Mouse (Mus musculus) cerebral cortex, adult 2 months (tissue): ENCODE results near the gene Lrrc25.

ENCODE experiments used
- WGBS: fragments of 180-500 bp; shearing (Covaris S2); methylation state at CpG from one replicate; pipeline ENCODE4 v1.1.7; 2018; 5-methylcytosine and 5-hydroxymethylcytosine counted together

Gene Lrrc25

DNA sequence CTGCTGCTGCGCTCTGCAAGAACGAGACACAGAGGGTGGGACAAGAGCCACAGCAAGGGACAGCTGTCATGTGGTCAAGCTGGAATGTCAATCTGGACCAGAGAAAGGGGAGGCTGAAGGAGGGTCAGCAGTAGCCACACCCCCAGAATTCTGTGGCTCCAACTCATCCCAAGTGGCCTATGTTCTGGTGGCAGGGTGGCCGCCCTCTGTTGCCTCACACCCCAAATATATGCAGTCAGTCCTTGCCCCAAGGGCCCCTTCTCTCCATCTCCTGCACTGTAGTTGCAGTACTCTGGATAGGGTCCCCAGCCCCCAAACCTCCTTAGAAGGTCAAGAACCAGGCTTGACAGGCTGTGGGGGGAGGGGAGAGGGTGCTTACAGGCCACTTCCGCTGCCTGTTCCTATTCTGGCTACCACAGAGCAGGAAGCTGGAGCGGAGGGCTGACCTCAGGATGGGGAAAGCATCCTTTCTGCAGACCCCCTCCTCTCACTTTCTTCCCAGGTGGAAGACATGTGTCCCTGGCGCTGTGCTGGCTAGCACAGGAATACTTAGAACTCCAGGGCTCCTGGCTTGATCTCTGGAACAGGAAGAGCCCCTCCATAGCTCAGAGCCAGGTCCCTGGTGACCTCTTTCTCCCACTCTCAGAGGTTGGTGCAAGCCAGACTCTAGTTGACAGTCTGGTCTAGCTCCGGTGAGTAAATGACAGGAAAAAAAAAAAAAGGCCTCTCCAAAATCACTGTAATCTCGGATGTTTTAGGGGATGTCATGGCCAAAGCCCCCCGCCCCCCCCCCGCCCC, 15.3 kb upstream of the Lrrc25 start:
- WGBS: 39% methylated on average over 10 of the region's 10 CpGs

DNA sequence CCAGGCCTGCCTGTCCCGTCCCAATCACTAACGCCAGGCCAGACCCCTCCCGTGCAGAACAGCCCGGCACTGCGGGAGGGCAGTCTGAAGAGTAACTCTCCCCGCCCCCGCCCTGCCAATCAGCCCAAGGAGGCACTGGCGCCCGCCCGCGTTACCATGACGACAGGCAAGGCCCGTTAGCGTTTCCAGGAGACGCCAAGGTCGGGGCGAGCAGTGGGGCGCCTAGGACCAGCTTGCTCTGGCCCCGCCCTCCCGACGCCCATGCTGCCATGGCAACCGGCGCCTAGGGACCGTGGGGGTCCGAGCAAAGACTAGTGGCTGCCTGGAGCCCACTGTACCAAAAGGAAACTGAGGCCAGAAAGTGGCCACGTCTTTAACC, 14.7 kb upstream of the Lrrc25 start:
- 3% methylated on average over 26 of the region's 26 CpGs for WGBS

DNA sequence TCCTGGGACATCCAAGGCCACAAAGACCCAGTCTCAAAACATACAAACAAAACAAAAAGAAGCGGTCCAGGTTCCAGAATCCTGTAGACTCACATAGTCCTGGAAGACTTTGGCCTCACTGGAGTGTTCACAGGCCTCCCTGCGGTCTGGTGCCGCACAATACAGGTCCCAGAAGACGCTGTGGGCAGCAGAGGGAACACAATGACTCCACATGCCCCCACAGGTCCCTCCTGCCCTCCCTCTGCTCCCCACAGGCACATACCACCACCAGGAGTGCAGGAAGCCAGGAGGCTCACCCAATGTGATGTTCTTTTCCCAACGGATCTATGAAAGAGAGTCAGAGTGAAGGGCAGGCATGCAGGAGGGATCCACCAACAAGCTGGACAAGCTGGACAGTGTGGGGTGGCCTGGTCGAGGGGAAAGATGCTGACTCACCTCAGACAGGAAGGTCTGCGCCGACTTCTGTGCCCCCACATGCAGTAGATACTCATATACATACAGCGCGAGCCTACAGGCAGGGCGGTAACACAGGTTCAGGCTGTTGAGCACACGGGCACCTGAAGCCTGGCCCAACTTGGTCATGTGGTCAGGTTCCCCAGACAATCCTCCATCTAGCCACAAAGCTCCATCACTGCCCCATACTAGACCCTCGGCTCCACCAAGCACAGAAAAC, 13.7 kb upstream of the Lrrc25 start:
- 93% methylated on average over 13 of the region's 13 CpGs for WGBS

DNA sequence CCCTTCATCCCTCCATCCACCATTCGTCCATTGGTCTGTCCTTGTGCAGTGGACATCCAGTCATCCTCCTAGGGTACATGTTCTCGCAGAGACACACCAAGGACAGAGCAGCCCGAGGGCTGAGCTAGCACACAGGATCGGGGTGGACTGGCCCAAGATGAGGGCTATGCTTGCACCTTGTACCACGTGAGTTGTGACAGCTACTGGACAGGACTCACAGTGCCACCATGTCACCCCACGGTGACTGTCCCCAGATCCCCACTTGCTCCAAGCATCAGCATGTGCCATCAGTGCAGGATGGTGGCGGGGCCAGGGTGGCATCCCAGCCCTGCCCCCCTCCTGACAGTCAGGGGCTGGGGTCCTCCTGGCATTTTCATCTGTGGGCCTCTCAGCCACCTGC, 11.4 kb upstream of the Lrrc25 start:
- WGBS: 89% methylated on average over 7 of the region's 7 CpGs

DNA sequence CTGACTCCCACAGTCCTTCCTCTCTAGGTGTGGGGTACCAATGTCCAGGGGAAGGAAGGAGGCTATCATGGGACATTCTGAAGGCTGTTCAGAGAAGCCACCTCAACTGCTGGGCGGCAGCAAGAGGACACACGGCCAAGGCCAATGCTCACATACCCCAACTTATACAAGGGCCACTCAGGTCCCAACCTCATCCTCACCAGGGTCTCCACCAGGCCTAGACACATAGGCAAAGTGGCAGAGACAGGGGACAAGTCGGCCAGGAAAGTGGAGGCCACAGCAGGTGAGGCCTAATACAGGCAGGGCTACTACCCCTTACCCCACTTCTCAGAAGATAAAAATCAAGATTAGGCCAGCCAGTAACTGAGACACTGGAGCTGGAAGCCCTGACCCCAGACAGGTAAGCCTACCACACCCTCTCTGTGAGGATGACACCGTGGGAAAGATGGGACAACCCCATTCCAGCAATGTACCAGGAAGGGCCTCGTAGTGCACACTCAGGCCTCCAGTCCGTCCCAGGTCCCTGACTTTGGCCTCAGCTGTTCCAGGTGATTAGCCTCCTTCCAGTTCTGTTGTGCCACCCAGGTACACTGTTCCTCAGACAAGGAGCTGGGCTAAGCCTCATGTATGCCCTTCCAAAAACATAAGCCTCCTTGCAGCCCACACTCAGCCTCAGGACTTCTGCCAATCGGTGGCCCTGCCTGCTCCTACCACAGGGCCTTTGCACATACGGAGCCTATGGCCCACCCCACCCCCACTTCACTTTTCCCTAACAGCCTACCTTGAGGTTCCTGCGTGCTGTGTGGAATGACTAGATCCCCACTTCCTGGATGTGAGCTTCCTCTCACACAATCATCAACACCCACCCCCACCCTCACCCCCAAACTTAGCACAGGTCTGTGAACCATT, 9.8 kb upstream of the Lrrc25 start:
- WGBS: 80% methylated on average over 9 of the region's 9 CpGs

DNA sequence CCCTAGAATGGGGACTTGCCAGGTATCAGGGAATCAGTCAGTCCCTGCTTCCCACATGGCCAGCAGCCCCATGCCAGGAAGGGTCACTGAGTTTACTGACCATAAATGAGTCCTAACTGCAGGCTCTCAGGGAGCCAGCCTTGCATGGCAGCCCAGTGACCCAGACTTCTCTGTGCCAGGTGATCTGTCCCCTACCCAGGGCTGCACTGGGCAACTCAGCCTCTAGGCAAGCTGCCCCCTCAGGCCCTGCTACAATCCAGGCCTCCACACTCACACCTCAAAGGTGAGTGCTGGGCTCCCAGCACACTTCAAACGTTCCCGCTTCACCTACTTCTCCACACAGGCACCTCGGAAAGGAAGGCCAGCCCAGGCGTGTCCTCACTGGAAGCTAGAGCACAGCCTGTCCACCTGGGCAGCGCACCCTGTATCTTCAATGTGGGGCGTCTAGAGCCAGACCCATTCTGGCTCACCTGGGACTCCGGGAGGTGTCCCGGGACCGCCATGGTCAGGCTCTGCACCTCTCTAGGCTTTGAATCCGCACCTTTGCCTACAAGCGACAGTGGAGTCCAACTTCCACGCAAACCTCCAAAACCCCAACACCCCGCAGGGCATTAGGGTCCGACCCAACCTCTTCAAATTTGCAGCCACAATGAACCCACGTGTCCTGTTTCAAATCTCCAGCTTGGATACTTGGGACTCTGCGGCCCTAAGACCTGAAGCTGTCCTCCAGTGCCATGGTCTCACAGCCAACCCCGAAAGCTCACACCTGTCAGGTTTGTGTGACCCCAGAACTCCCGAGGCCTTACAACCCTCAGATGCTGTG, 9.0 kb upstream of the Lrrc25 start:
- WGBS: 62% methylated on average over 18 of the region's 18 CpGs

DNA sequence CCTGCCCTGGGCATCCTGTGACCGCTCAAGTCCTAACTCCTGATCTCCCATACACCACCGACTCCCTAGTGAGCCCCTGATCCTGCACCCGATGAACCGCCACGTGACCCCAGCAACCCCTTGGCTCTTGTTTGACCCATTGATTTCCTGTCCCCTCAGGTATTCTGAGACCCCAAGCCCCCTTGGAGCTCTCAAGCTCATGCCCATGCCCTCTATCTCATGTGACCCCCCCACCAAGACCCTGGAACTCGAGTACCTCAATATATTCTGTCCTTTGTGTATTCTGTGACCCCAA, 8.4 kb upstream of the Lrrc25 start:
- 9% methylated on average over 6 of the region's 6 CpGs for WGBS

DNA sequence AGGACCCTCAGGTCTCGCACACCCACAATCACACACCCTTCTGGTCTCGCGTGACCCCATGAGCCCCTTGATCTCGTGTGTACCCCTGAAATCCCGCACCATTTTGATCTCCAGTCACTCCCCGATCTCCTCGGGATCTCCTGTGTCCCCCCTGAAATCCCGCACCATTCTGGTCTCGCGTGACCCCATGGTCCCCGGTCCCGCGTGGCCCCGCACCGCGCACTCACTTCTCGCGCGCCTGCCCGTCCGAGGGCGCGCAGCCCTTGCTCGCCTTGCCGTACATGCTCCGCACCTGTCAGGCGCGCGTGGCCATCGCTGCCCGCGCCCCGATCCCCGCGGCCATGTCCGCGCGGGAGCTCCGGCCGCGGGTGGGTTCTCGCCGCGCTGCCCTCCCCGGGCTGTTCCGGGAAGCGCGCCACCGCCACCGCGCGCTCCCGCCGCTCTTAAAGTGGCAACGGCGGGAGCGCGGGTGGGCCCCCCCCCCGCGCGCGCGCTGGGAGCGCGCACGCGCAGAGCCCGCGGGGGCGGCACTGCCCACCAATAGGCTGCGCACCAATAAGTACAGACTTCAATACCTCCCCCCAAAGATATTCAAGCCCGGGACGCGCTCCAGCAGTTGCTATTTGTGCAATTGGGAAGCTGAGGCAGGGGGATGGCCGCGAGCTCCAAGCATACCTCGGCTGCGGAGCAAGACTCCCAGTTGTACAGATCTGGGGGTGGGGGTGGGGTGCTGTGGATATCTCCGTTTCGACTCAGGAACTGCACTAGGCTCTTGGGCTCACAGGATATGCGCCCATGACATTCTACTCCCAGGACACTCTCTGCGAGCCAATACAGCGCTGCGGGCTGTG, 7.8 kb upstream of the Lrrc25 start:
- under 1% methylated on average over 84 of the region's 84 CpGs for WGBS

DNA sequence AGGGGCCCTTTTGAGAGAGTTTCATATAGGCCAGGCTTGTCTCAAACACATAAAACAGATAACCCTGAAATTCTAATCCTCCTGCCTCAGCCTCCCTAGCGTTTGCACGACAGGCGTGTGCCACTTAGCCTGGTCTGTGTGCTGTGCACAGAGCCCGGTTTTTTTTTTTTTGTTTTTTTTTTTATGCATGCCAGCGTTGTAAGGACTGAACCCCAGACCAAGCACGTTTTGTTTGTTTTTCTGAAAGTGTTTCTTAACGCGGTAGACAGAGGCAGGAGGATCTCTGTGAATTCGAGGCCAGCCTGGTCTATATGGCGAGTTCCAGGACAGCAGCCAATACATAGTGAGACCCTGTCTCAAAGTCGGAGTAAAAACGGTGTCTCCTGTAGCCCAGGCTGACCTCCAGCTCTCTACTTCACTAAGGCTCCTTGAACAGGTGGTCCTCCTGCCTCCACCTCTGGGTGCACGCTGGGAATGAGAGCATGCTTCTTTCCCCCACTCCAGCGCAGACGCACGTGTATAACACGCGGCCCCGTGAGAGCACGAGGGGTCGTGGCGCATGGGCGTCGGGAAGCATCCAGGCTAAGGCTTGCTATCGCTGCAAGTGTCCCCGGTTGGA, 7.1 kb upstream of the Lrrc25 start, which contains the start of gene Ssbp4:
TSS of gene Ssbp4 (minus strand) at position 124 of the 619 bp plus-strand sequence.
- 5% methylated on average over 26 of the region's 26 CpGs for WGBS

DNA sequence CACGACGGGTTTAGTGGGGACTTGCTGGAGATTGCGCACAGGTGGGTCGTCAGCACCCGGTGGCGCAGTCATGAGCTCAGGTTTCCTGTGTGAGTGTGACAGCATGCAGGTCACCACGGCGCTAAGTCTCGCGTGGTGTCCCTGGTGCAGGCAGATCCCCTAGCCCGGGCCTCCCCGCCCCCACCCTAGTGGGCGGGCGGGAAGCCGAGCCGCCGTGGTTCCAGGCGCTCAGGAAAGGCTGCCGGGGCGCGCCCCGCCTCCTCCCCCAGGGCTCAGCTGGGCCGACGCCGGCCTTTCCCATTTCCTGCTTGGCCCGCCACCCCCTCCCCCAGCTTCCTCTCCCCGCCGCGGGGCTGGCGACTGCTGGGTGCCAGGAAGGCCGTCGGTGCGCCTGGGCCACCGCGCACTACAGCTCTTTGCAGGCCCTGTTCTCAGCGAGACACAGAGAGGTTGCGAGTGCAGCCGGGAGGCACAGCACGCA, 6.5 kb upstream of the Lrrc25 start:
- under 1% methylated on average over 39 of the region's 39 CpGs for WGBS

DNA sequence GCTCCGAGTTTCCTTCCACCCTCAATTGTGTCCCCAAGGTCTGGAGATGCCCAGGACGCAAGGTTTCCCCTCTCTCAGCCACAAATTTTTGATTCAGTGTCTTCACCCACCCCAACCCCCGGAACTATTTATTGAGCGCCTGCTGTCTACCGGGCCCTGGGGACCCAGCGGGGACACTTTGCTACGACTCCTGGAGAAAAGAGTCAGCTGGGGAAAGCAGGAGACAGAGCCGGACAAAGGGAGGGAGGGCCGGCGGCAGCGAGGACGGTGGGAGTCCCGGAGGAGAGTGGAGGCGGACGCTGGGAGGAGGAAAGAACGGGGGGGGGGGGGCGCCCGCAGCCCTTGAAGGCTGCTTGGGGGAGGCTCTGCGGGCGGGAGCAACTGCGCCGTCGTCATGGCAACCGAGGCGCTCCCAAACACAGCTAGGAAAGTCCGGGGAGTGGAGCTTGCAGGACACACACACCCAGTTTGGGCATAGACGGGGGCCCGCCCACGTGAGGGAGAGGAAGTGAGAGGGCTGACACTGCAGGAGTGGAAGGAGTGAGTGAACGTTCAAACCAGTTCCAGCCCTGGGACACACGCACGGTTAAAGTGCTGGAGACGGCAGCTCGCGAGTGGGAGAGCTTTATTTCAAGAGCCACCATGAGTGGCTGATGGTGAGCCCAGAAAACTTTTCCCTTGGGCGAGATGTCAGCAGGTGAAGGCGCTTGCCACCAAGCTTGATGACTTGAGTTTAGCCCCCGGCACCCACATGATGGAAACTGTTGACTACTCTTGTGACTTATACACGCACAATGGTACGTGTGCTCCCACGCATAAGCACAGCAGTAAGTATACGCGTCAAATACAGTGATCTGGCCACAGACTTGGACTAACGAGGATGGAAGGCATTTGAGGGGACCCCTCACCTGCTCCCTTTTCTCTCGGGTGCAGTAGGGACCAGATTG, 5.8 kb upstream of the Lrrc25 start:
- WGBS: under 1% methylated on average over 43 of the region's 45 CpGs

DNA sequence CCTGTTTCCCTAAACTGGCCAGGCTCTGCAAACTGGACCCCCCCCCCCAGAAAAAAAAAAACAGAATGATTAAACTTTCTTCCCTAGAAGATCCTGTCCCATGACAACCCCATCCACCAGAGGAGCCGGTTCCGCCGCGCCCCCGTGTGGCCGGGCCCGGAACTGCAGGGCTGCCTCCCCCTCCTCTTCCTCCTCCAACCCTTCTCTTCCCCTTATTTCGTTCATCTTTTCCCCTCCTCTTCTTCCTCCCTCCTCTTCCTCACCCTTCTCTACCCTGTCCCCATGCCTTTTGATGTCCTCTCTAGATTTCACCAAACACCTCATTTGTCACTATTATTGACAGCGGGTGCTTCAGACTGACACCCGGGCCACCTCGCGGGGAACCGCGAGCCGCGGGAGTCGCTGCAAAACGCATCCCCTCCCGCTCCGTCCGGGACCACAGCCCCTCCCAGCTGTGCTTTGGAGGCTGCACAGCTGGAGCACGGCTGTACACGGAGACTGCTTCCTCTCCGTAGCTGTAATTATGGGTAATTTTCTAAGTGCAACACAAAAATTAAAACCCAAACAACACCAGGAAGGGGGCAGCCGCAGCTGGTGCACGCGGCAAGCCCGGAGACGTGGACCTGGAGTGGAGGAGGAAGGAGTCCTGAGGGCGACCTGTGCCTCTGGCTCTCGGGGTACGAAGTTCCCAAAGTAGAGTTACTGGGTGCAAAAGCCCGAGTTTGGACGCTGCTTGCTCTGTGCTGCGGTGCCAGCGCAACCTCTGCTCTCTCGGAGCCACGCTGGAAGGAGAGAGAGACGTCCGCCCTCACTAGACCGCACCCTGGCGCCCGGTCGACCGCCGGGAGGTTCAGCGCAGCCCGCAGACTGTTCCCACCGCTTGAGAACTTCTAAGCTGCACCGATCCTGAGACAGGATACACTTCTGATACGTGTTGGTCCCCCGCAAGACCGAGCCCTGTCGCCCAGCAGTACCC, 4.9 kb upstream of the Lrrc25 start:
- under 1% methylated on average over 54 of the region's 54 CpGs for WGBS

DNA sequence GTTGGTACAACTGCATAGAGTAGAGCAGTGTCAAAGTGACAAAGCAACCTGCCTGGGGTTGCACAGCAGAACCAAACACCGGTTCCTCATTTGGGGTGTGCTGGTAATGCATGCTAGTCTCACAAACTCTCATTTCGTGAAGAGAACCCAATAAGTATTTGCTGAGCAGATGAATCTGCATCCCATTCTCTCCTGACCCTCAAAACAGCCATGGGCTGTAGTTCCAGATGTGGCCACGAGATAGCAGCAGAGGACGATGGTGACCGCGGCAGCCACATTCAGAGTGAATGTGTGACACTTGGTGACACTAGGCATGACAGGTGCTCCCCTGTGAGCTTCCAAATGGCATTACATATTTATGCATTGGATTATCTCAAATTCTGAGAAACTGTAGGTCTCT, 4.1 kb upstream of the Lrrc25 start:
- WGBS: 0% methylated on average over 6 of the region's 6 CpGs

DNA sequence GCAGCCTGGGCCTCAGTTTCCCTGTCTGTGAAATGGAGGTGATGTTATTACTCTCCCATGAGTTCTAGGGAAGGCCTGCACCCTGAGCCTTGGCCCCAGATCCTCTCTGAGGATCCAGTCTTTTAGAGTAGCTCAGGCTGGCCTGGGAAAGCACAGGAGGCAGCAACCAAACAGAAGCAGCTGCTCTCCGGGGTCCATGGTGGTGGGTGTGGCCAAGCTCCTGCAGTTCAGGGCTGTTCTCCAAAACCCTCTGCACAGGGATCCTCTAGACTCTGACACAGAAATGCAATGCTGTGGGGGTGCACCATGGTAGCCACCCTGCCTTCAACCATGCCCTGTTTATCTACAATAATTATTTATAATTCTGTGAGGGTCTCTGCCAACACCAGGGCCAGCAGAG, 2.2 kb upstream of the Lrrc25 start:
- 25% methylated on average over 1 of the region's 1 CpGs for WGBS

DNA sequence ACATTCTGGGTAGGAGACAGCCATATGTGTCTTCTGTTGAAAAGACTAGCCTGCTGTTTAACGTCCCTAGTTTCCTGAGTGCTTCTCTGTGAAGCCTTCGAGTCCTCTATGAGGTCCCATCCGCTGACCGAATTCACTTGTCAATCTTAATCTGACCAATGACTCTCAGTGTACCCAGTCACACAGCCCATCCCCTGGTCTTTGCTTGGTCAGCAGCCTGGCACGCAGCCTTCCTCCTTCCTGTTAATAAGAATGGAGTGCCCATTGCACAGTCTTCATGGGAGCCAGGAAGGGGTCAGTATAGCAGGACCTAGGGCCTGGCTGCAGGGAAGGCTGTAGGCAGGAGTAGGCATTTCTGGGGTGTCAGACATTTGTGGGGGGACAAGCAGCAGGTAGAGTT, 1.5 kb upstream of the Lrrc25 start:
- 76% methylated on average over 5 of the region's 5 CpGs for WGBS

DNA sequence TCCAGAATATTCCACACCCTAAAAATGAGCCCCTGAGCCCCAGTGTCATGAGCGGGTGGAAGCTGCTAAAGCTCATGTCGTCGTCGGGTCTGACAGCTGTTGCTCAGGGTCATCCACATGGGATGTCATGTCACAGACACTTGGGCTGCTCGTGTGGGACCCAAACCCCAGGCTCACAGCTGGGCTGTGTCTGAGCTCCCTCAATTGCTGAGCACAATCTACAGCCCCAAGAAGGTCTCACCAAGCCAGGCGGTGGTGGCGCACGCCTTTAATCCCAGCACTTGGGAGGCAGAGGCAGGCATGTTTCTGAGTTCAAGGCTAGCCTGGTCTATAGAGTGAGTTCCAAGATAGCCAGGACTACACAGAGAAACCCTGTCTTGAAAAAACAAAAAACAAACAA, 674 bp upstream of the Lrrc25 start:
- 91% methylated on average over 8 of the region's 8 CpGs for WGBS

DNA sequence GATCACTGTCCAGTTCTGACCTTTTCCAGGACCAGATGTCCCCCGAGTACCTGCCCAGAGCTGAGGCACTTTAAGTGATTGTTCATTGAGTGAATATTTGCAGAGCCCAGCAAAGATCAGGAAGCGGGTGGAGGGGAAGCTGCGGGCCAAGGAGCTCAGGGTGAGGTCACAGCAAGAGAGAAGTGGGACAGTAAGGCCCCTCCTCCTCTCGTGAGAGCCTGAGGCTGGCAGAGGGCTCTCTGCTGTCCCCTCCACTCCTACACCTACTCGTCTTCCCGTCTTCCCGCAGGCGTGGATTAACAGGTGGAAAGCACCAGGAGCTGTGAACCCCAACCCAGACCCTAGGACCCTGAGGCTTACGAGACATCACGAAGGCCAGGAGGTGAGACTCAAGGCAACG, 690 bp downstream of the Lrrc25 start:
- 59% methylated on average over 11 of the region's 11 CpGs for WGBS

DNA sequence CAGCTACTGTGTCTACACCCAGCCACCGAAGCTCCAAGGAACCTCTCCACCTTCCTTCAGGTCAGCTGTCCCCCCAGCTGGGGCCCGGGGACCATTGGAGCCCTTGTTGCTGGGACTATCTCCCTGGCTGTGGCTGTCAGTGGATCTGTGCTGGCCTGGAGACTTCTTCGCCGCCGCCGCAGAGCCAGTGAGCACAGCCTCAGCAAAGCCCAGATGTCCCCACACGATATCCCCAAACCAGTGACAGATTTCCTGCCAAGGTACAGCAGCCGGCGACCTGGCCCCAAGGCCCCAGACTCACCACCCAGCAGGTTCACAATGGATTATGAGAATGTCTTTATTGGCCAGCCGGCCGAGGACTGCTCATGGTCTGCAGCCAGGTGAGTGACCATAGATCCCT, 2.0 kb downstream of the Lrrc25 start:
- WGBS: 84% methylated on average over 11 of the region's 11 CpGs
